Mouse (Mus musculus) urinary bladder, postnatal 14 days (tissue): Measurements from ENCODE around the gene Tcf3.

Experiments used
- DNase-seq: peaks from one replicate; pipeline ENCODE4 v3.0.0; 2021; ENCODE audit warnings: low spot score

Gene Tcf3

GRCm38 (mm10) chr10:80385811-80386734, 47.4 kb downstream of the Tcf3 start:
- no peak for DNase-seq

GRCm38 (mm10) chr10:80385310-80385709, 48.1 kb downstream of the Tcf3 start:
- DNase-seq, result no peak

GRCm38 (mm10) chr10:80384709-80385108, 48.7 kb downstream of the Tcf3 start:
- no peak for DNase-seq

- DNase-seq, result no peak
These were observed 49.3 kb downstream of the Tcf3 start for GRCm38 (mm10) chr10:80384115-80384639.

- no peak for DNase-seq
These were observed 50.0 kb downstream of the Tcf3 start for GRCm38 (mm10) chr10:80383431-80383830.

GRCm38 (mm10) chr10:80382641-80383365, 50.6 kb downstream of the Tcf3 start:
- no peak for DNase-seq

GRCm38 (mm10) chr10:80377716-80378115, 55.7 kb downstream of the Tcf3 start:
- peak; percentile 42 for DNase-seq

- peak; percentile 95 for DNase-seq
These were observed 57.3 kb downstream of the Tcf3 start for GRCm38 (mm10) chr10:80376160-80376559.

- DNase-seq, result peak; percentile 83
These were observed 59.4 kb downstream of the Tcf3 start for GRCm38 (mm10) chr10:80374063-80374462.

GRCm38 (mm10) chr10:80372706-80373105, 60.7 kb downstream of the Tcf3 start:
- DNase-seq, result no peak

- no peak for DNase-seq
These were observed 61.5 kb downstream of the Tcf3 start for GRCm38 (mm10) chr10:80371983-80372382.

- DNase-seq, result peak; percentile 66
These were observed 62.0 kb downstream of the Tcf3 start for GRCm38 (mm10) chr10:80371411-80371966.

GRCm38 (mm10) chr10:80369995-80370747, 63.3 kb downstream of the Tcf3 start:
- no peak for DNase-seq

GRCm38 (mm10) chr10:80368392-80368791, 65.1 kb downstream of the Tcf3 start:
- DNase-seq, result no peak

GRCm38 (mm10) chr10:80367954-80368353, 65.5 kb downstream of the Tcf3 start:
- DNase-seq, result no peak

- no peak for DNase-seq
These were observed 67.7 kb downstream of the Tcf3 start for GRCm38 (mm10) chr10:80365736-80366135.

GRCm38 (mm10) chr10:80363734-80364133, 69.7 kb downstream of the Tcf3 start:
- DNase-seq, result no peak
